Mouse (Mus musculus): ENCODE data around the gene Pex26.

- no peak for TF ChIP-seq POLR2A (IDR thresholded peaks at IDR 0.05; ENCODE audit: extremely low read depth, insufficient read depth, low read length)
- no peak for TF ChIP-seq CTCF (IDR thresholded peaks at IDR 0.05; ENCODE audit: low read depth, low read length)
Observed at GRCm38 (mm10) chr6:121149420-121149819, 34.0 kb upstream of the Pex26 start.

Measured in liver, adult 2 months (tissue).